Mouse (Mus musculus): ENCODE measurements around the gene Rdh16f2.
"Not testable (repeated sequence)": the region's sequence is repeated elsewhere in the genome, so short reads cannot be mapped to it uniquely, and the experiment has no call there.

Rdh16f2 gene

DNA sequence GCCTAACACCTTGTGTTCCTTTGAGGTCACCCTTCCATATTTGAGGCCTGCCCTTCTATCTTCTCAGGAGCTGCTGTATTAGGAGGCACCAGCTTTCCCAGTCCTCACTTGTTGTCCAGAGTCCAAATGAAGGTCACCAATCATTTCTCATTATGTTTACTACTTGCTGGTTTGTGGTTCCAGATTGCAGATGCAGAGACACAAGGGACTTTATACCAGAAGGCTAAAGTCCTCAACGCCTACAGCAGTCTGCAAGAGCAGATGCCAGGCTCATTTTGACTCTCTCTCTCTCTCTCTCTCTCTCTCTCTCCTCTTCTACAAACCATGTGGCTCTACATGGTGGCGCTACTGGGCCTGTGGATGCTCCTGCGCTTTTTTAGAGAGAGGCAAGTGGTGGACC, at the start of gene Rdh16f2:
Rdh16f2 (plus strand) TSS at position 243 of the 400 bp plus-strand sequence.
- in situ Hi-C loops (cut with MboI, MseI), result no loop called here

GRCm38 (mm10) chr10:127817268-127817910, 48.9 kb upstream of the Rdh16f2 start:
- in situ Hi-C loops (cut with MboI, MseI), result not testable (repeated sequence)

DNA sequence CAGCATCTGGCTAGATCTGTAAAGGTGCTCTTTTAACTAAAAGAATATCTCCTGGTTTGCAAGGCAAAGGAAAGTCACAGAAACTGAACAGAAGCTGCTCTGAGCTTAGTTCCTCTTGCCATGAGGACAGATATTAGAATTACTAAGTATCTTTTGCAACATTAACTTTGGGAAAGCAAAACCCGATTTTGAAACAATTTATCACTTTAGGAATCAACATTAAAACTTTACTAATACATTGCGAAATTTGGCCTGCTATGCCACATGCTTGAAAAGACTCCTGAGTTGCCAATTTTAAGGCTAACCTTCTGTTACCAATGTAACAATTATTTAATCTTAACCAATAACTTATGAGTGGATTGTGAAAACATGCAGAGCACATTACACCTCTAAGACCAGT, 44.5 kb upstream of the Rdh16f2 start:
- in situ Hi-C loops (cut with MboI, MseI), result not testable (repeated sequence)

GRCm38 (mm10) chr10:127825386-127825785, 40.9 kb upstream of the Rdh16f2 start:
- in situ Hi-C loops (cut with MboI, MseI), result no loop called here

GRCm38 (mm10) chr10:127829121-127829520, 37.2 kb upstream of the Rdh16f2 start:
- in situ Hi-C loops (cut with MboI, MseI), result no loop called here

- in situ Hi-C loops (cut with MboI, MseI), result not testable (repeated sequence)
Measured at GRCm38 (mm10) chr10:127834186-127834585, 32.1 kb upstream of the Rdh16f2 start.

- in situ Hi-C loops (cut with MboI, MseI), result loop anchor here (5.0 kb wide), 1 partner anchor 102 kb away; no protein-coding TSS in a partner anchor
Measured at GRCm38 (mm10) chr10:127835292-127835691, 31.0 kb upstream of the Rdh16f2 start.

GRCm38 (mm10) chr10:127837793-127838192, 28.5 kb upstream of the Rdh16f2 start:
- in situ Hi-C loops (cut with MboI, MseI), result loop anchor here (5.0 kb wide), 1 partner anchor 100 kb away; no protein-coding TSS in a partner anchor

DNA sequence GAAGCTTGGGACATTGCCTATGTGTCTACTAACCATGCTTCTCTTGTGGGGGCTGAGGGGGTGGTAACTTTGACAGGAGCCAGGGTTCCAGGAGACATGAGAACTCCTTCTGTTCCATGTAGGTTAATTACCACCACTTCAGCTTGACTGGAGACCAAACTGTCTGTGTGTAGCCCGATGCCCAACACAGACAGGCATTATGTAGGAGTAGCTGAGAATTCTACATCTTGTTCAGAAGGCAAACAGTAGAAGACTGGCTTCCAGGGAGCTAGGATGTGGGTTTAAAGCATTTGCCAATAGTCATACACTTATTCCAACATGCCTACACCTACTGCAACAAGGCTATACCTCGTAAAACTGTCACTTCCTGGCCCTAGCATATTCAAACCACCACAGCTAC, 27.7 kb upstream of the Rdh16f2 start:
- in situ Hi-C loops (cut with MboI, MseI), result loop anchor here (5.0 kb wide), 1 partner anchor 99 kb away; no protein-coding TSS in a partner anchor

DNA sequence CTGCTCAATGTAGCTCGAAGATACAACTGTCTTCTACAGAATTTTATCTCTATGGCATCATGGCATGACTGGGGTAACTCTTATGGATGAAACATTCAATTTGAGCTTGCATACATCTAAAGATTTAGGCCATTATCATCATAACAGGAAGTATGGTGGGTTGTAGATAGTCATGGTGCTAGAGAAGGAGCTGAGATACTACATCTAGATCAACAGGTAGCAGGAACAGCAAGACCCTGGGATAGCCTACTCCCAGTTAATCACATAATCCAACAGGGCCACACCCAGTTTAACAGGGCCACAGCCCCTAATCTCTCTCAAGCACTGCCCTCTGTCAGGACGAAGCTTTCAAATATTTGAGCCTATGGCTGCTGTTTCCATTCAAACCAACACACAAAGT, 25.5 kb upstream of the Rdh16f2 start:
- in situ Hi-C loops (cut with MboI, MseI), result no loop called here

DNA sequence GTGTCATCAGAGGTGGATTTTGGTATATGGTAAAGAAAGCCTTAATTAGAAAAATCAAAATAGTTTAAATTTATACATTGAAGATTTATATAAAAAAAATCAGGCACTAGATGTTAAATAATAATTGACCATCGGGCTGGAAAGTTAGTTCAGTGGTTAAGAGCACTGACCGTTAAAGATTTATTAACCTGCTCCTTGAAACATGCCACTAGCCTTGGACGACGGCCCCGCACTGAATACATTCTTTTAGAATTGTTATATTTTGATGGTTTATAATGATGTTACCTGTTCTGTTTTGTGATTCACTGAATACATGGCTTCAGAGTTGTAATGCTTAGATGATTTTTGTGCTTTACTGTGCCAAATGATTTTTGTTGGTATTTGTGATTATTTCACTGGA, 20.3 kb upstream of the Rdh16f2 start:
- in situ Hi-C loops (cut with MboI, MseI), result not testable (repeated sequence)

GRCm38 (mm10) chr10:127848089-127848488, 18.2 kb upstream of the Rdh16f2 start:
- in situ Hi-C loops (cut with MboI, MseI), result no loop called here

DNA sequence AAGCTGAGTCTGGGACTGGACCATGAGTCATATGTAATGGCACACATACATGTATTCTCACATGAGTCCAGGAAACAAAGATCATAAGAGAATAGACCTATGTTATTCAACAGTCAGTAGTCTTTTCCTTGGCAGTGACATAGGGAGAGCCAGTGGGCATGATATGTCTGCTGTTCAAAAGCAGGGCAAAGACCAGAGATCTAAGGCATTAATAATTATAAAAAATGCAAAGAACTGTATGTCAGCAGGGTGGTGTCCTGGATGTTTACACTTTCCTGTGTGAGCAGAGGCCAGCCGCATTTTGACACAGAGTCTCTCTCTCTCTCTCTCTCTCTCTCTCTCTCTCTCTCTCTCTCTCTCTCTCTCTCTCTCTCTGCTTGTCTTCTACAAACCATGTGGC, 16.6 kb upstream of the Rdh16f2 start, which contains the start of gene Rdh19:
Rdh19 (plus strand) TSS at position 301 of the 400 bp plus-strand sequence.
- in situ Hi-C loops (cut with MboI, MseI), result no loop called here

- in situ Hi-C loops (cut with MboI, MseI), result no loop called here
Measured at GRCm38 (mm10) chr10:127856376-127856775, 9.9 kb upstream of the Rdh16f2 start.

GRCm38 (mm10) chr10:127864931-127865330, 1.3 kb upstream of the Rdh16f2 start:
- in situ Hi-C loops (cut with MboI, MseI), result no loop called here

DNA sequence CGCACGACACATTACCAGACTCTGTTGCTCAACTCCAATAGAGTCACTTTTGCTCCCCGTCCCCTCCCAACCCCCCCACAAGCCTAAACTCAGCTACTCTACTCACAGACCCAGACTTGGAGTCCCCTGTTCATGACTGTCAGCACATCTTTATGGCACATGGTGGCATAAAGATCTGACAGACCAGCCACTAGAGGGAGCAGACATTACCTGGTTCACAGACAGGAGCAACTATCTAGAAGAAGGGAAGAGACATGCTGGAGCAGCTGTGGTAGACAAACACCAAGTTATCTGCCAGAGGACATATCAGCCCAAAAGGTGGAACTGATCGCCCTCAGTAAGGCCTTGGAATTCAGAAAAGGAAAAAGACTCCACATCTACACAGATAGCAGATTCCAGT, 6.2 kb downstream of the Rdh16f2 start:
- in situ Hi-C loops (cut with MboI, MseI), result no loop called here

- in situ Hi-C loops (cut with MboI, MseI), result no loop called here
Measured at GRCm38 (mm10) chr10:127877681-127878080, 11.4 kb downstream of the Rdh16f2 start.

- in situ Hi-C loops (cut with MboI, MseI), result no loop called here
Measured at GRCm38 (mm10) chr10:127878262-127879057, 12.2 kb downstream of the Rdh16f2 start.

DNA sequence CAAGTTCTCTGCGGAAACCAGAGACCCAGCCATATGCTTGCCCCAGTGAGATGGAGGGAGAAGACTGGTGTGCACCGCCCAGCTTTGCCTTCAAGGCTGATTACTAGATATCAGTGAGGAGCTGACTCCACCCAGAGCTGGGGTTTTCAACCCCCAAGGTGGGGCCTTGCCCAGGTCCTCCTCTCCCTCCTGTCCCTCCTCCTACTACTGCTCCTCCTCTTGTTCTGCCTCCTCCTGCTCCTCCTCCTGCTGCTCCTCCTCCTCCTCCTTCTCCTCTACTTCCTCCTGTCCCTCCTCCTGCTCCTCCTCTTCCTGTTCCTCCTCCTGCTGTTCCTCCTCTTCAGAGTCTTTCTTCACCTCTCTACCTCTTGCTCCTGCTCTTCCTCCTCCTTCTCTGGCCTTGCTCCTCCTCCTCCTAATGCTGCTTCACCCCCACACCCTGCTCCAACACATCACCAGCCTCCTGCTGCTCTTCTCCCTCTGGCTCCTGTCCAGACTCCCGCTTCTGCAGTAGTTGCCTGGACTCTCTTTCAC, 12.9 kb downstream of the Rdh16f2 start:
- in situ Hi-C loops (cut with MboI, MseI), result no loop called here

GRCm38 (mm10) chr10:127881041-127881440, 14.8 kb downstream of the Rdh16f2 start:
- in situ Hi-C loops (cut with MboI, MseI), result no loop called here

DNA sequence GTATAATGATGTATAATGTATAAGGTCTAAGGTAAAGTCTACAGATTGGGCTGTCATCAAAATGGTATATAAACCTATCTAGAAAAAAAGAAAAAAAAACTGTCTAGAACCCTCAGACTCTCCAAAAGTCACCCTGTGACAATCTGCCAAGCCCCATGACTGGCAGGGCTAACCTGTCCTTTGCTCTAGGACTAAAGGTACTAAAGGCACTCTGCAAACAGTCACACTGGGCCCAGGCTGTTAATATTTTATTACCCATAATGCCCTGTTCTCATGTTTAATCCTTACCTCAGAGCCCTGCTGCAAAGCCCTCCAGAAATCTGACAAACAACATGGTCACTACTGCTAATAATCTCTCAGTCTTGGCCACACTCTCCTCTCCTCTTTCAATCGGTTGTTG, 20.3 kb downstream of the Rdh16f2 start:
- in situ Hi-C loops (cut with MboI, MseI), result no loop called here

- in situ Hi-C loops (cut with MboI, MseI), result no loop called here
Measured at GRCm38 (mm10) chr10:127886971-127887370, 20.7 kb downstream of the Rdh16f2 start.

DNA sequence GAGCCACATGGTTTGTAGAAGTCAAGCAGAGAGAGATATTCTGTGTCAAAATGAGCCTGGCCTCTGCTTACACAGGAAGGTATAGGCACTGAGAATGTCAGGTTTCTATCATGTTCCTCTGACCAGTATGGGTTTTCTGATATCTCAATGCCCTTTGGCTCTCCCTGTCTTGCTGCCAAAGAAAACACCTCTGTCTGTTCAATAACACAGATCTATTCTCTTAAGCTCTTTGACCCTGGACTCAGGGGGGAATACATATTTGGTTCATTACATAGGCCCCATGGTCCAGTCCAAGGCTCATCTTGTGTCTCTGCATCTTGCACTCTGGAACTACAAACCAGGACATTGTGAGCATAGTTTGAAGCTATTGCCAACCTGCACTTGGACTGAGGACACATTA, 22.3 kb downstream of the Rdh16f2 start, which contains the start of gene Rdh7:
Rdh7 (minus strand) TSS at position 213 of the 400 bp plus-strand sequence.
- in situ Hi-C loops (cut with MboI, MseI), result no loop called here
